Comparison of ENCODE assay signal across 9 mouse cellular contexts in the genomic region with DNA sequence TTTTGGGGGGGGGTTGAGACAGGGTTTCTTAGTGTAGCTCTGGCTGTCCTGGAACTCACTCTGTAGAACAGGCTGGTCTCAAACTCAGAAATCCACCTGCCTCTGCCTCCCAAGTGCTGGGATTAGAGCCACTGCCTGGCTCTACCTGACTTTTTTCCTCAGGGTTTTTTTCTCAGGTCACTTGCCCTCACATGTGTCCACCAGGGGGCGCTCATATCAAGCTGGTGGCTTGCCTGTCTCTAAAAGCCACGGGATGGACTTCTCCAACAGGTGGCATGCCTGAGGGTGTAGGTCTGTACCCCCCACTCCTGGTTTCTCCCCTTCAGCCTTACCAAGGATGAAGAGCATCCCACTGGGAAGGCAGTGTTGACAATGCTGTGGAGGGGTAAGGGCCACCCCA. TPM values are rescaled to one million over a fixed set of nuclear protein-coding genes. Genes with fewer than 3 reads are reported as not detected.
DNase-seq lines count a peak whose midpoint lies in the region; ATAC-seq and TF ChIP-seq lines count a peak whose summit lies in the region.
"Had no signal": no experiment of that assay in that cellular context is flagged by ENCODE, and none has a peak within 500 bp of the region (broad histone marks: within the 10 kb centered on the region; RNA-seq: fewer than 3 reads in every experiment).

No protein-coding gene starts in this region.

- H3K9me3 ChIP-seq in E14TG2a.4 (ENCODE audit: low read length), result 0 out of 2 replicates have a peak, but pooled peaks cover 5% of the 10 kb centered on the region
- H3K9me3 ChIP-seq in lung, postnatal 0 days (ENCODE audit: low read length), result no peaks in the 10 kb centered on the region

- H3K4me1 ChIP-seq in E14TG2a.4 (replicated peaks; ENCODE audit: low read depth, low read length), result peaks cover 64% of the 10 kb centered on the region
- no peaks in the 10 kb centered on the region for H3K4me1 ChIP-seq in lung, postnatal 0 days (ENCODE audit: insufficient read depth, low read depth, low read length)

- no peak overlapping the region for H3K4me3 ChIP-seq in E14TG2a.4 (replicated peaks; ENCODE audit: low read length)
- no peak overlapping the region for H3K4me3 ChIP-seq in lung, postnatal 0 days (ENCODE audit: low read depth, low read length)

- H3K9ac ChIP-seq in lung, postnatal 0 days (replicated peaks; ENCODE audit: low read depth), result no peak overlapping the region

- no peak overlapping the region for H3K27ac ChIP-seq in lung, postnatal 0 days (ENCODE audit: low read length)

- no peak for TF ChIP-seq EP300 in lung, postnatal 0 days (IDR thresholded peaks at IDR 0.05)

- H3K36me3 ChIP-seq in E14TG2a.4 (ENCODE audit: insufficient read depth, low read length), result no peaks in the 10 kb centered on the region
- H3K36me3 ChIP-seq in lung, postnatal 0 days (ENCODE audit: insufficient read depth, low read length), result no peaks in the 10 kb centered on the region

- peaks cover 68% of the 10 kb centered on the region for H3K27me3 ChIP-seq in E14TG2a.4 (ENCODE audit: insufficient read depth, low read length)
- H3K27me3 ChIP-seq in lung, postnatal 0 days (replicated peaks; ENCODE audit: insufficient read depth, low read length), result peaks cover 7% of the 10 kb centered on the region; the same call in 1 of the 2 replicates

- TF ChIP-seq CTCF in E14TG2a.4 (conservative IDR thresholded peaks at IDR 0.05; ENCODE audit: low read length), result peak; percentile 89
- TF ChIP-seq CTCF in lung, postnatal 0 days (IDR thresholded peaks at IDR 0.05), result peak; percentile 96

- ATAC-seq in lung, postnatal 0 days, result peak; percentile 25; the same call in 1 of the 2 replicates

- DNase-seq in A20 (ENCODE audit: low read depth, low spot score), result peak; percentile 80
- DNase-seq in c-Kit-positive CD71-positive TER-119-positive erythroid progenitor cells, embryonic 14.5 days (ENCODE audit: low spot score), result peak; percentile 80
- peak; percentile 52 to 68 for DNase-seq in gastrocnemius, adult 8-10 months (ENCODE audit: low spot score in 2 of 2)
- DNase-seq in kidney, postnatal 25 days, result peak; percentile 88 to 96
- DNase-seq in lung, postnatal 0 days (ENCODE audit: low spot score), result peak; percentile 86
- peak; percentile 28 to 37 for DNase-seq in right cerebral cortex, postnatal 36 days (ENCODE audit: low spot score in 2 of 2)
- peak; percentile 75 to 85 for DNase-seq in urinary bladder, postnatal 36 days (ENCODE audit: low spot score in 2 of 2)

- WGBS in lung, postnatal 0 days, result 2% methylated on average over 2 of the region's 2 CpGs

- no peak overlapping the region for H3K4me2 ChIP-seq in lung, postnatal 0 days (replicated peaks; ENCODE audit: low read depth, low read length)

RNA-seq across cellular contexts. Expression of gene Evpl, which starts 11.5 kb away (rescaled TPM):
- total RNA-seq in gastrocnemius, adult 8-10 months (2022), result under 1 TPM in 1 of 4 experiments, not detected in 3; 0.04 TPM
- polyA plus RNA-seq in lung, postnatal 0 days (2015; fragmentation: Nextera tagmentation; extraction: Ambion mirVana), result 2.9 and 4.2 TPM in 2 replicates

RNA-seq across cellular contexts. Expression of gene Acox1, which starts 27.6 kb away (rescaled TPM):
- 100 to 1,000 TPM in 2 of 4 experiments, 10 to 100 TPM in 2; 88.9 to 111 (median 97.2) TPM for total RNA-seq in gastrocnemius, adult 8-10 months (2022)
- 31.7 and 33.5 TPM in 2 replicates for polyA plus RNA-seq in lung, postnatal 0 days (2015; fragmentation: Nextera tagmentation; extraction: Ambion mirVana)

RNA-seq across cellular contexts. Expression of gene Ten1, which starts 27.8 kb away (rescaled TPM):
- total RNA-seq in gastrocnemius, adult 8-10 months (2022), result 10 to 100 TPM; 15.7 to 18.4 (median 17.2) TPM
- polyA plus RNA-seq in lung, postnatal 0 days (2015; fragmentation: Nextera tagmentation; extraction: Ambion mirVana), result 74.7 and 79.0 TPM in 2 replicates

RNA-seq across cellular contexts. Expression of gene Srp68, which starts 47.6 kb away (rescaled TPM):
- total RNA-seq in gastrocnemius, adult 8-10 months (2022), result 10 to 100 TPM; 86.7 to 99.9 (median 90.8) TPM
- polyA plus RNA-seq in lung, postnatal 0 days (2015; fragmentation: Nextera tagmentation; extraction: Ambion mirVana), result 43.0 and 47.4 TPM in 2 replicates

RNA-seq across cellular contexts. Expression of gene Galr2, which starts 54.3 kb away (rescaled TPM):
- under 1 TPM in 2 of 4 experiments, not detected in 2; 0.20 to 0.24 TPM for total RNA-seq in gastrocnemius, adult 8-10 months (2022)
- polyA plus RNA-seq in lung, postnatal 0 days (2015; fragmentation: Nextera tagmentation; extraction: Ambion mirVana), result 0.11 TPM in 1 of 2 replicates, not detected in the other
- total RNA-seq: layer of hippocampus, adult 8-10 months had no signal

Comparison
In these comparisons a context has a peak if more than half of its experiments do, and no peak if none do; other contexts are left out.
1. DNase-seq: peak in every context shown above with its lines; median percentile 92 in kidney, postnatal 25 days; 86 in lung, postnatal 0 days; 80 in A20; 80 in c-Kit-positive CD71-positive TER-119-positive erythroid progenitor cells, embryonic 14.5 days; 80 in urinary bladder, postnatal 36 days; 60 in gastrocnemius, adult 8-10 months; 32 in right cerebral cortex, postnatal 36 days.